Mouse (Mus musculus): Measurements from ENCODE around the gene Dip2b.

- TF ChIP-seq CTCF (IDR thresholded peaks at IDR 0.05; ENCODE audit: insufficient read depth, low read length): no peak
- TF ChIP-seq POLR2A (IDR thresholded peaks at IDR 0.05; ENCODE audit: borderline replicate concordance, extremely low read depth, low read depth, low read length): no peak
Observed at GRCm38 (mm10) chr15:100230655-100231054, 192.2 kb downstream of the Dip2b start.

Data from lung, adult 2 months (tissue).